Mouse (Mus musculus) cerebellum, postnatal 36 days (tissue): ENCODE data around the gene Zcchc7.
"Not testable (repeated sequence)": the region's sequence is repeated elsewhere in the genome, so short reads cannot be mapped to it uniquely, and the experiment has no call there.

Experiments
- DNase-seq, 2 experiments: peaks; one replicate each; pipeline ENCODE4 v3.0.0; 2021 to 2022; ENCODE audit warnings: mixed read lengths in 2 of 2

Gene Zcchc7

DNA sequence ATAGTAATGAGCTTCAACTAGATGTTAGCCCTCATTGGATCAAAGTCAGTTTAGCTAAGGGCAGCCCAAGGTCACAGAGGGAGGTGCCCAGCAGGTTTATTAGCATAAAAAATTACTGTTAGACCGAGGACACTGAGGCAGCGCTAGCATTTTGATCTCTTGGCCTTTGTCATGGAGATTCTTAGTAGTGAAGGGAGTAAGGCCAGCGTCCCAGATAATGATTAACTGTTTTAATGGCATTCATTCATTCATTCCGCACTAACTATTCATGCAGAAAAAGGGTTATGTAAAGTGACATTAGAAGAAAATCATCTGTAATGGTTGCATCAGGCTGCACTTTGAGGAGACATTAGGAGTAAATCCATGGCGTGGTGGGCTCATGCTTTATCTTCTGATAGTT, 165.2 kb downstream of the Zcchc7 start:
- DNase-seq, result no peak

DNA sequence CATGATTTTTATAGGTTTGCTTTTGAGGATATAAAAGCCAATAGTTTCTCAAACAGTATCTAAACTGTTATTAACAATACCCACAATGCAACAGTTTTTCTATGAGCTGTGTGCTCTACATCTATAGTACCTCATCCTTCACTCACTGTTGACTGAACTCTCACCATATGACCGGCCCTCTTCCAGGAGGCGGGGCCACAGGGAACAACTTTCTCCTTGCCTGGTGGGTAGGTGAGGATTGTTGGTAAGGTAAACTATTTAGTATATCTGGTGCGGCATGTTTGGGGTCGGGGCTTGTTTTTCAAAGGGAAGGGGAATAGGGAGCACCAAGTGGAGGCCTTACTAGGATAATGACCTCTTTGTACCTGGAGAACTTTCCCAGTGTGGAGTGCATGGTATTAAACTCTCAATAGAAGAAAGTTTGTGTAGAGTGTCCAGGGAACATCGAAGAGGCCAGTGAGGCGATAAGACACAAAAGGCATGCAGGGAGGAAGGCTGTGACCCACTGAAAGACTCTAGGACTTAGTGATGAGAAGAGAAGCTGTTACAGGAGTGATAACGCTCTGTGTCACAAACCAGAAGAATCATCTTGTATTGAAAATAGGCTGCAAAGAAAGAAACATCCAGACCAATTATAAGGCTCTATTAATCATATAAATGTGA, 166.9 kb downstream of the Zcchc7 start:
- no peak for DNase-seq

DNA sequence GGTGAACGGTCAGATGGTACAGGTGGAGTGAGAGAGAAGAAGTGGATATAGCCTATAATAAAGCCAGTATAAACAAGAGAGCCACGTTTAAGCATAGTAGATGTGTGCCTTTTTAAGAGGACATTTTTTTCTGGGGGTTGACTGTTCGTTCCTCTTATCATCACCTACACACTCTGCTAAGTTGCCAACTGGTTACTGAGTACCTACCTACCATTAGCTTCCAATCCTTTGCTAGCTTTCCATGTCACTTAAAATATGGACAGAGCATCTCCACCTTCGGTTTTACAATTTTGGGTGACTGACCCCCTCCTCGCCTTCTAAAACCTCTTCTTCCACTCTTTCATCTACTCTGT, 167.4 kb downstream of the Zcchc7 start:
- DNase-seq, result no peak

DNA sequence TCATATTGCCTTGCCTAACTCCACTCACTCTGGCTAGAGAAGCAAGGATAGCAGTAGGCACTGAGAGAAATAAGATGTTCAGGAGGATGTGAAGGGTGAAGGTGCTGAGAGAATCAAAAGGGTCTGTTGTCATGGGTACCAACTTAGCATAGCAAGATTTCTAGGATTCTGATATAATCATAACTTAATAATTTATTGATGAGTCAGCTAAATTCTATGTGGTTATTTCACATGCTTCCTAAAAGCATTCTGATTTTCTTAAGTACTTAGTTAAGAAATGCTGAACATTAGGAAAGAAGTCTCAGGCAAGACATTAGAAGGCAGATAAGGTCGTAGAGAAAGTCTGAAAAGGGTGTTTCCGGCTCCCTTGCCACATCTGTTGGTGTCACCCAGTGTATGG, 172.3 kb downstream of the Zcchc7 start:
- no peak for DNase-seq

DNA sequence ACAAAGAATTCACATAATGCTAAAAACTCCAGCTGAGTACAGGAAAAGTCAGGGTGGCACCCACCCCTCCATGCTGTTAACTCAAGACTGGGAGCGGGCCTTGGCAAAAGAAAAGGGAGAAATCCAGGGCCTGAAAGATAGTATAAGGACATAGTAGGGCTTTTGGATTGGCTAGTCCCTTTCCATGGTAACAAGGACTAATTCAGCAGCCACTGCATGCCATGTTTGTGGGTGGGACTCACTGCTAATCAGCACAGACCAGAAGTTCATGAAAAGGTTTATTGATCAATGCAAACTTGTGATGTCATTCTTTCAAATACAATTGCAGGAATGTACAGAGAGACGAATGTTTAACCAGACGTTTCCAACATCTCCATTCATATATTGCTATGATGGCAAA, 173.1 kb downstream of the Zcchc7 start:
- no peak for DNase-seq

DNA sequence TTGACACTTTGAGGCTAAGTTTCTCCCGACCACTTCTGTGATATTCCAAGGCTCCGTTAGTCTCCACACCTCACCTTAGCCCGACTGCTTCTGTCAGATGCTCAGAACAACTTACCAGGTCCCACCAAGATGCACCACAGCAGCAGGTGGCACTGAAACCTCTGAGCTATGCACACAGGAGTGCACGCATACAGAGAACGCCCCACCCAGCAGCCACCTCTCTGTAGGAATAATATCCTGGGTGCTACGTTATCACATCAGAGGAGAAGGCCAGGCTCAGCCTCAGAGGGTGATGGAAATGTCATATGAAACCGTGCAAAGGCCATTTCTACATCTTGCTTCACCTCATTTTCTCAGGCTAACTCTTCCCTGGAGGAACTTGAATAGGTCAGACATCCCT, 174.7 kb downstream of the Zcchc7 start:
- DNase-seq, result no peak

DNA sequence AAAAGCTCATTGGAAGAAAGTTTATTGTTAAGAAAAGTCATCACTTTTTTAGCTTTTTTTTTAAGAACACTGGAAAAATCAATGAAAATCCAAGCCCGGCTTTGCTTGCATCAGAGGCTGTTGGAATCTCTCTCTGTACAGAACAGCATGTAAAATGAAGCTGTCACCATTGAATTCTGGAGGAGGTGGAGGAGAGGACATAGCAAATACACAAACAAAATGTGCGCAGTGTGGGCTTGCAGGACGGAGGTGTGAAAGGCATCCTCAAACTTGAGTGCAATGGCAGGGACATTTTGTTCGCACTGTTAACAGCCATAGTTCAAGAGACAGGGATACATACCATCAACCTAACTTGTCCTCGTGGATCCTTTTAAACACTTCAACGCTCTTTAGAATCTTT, 176.1 kb downstream of the Zcchc7 start:
- DNase-seq, result no peak

DNA sequence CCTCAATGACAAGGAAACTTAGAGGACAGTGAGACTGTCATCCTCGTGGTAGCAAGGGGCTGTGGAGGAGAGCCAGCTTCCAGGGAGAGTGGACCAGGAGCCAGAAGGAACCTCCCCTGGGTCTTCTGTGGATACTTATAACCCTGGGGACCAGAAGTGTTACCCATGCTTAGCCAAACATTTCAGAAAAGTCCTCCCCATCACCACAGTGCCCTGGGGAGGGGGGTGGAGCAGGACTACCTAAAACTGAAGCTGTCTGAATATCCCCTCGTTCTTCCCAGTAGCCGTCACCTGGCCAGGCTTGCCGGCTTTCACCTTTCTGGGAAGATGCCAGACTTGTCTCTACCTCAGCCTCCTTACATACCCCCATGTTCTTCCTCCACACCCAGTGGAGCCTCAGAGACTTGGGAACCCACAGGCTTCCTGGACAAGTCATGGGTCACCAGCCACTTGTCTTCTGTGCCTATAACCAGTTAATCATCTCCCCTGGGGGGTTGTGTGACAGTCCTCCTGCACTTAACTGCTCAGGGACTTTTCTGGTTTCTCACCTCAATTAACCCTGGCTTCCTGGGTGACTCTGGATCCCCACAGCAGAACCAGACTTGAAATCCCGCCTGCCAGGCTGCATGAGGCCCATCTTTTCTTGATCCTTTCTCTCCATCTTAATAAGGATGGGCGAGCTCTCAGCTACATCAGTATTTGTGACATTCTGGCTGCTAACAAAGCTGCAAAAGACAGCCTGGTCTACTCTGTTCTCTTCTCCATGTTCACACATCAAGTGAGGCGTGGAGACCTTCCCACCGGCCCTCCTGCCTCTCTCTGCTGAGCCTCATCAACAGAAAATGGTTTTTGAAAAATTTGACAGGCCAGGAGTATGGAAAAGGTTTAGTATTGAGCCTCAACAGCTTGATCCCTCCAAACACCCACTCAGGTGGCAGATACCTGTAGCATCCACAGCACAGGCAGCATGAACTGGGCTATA, 183.0 kb downstream of the Zcchc7 start:
- no peak for DNase-seq

DNA sequence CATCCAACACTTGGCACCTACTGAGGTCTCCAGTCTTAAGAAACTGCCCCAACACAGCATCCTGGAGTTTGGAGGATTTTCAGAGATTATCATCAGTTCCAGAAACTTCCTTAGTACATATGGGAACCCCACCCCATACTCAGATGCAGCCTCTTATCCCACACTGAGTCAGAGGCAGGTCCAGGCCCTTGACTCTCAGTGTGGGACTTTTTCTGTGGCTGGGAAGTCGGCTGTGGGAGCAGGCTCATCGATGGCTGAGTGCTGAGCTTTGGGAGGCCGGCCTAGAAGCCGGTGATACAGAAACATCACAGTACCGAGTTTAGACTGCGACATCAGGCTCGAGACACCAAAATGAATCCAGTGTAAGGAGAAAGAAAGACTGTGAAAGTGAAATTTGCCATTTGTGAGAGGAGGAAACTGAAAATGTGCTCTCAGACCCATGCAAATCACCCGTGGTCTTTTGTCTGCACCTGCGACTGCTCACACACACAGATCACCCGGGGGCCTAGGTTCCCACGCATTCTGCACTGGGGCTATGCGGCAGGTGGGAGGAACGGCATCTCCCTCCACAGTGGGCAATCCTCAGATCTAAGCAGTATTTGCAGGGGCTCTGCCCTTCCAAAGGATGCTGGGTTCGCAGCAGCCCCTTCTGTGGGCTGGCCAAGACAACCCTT, 184.0 kb downstream of the Zcchc7 start:
- no peak for DNase-seq

DNA sequence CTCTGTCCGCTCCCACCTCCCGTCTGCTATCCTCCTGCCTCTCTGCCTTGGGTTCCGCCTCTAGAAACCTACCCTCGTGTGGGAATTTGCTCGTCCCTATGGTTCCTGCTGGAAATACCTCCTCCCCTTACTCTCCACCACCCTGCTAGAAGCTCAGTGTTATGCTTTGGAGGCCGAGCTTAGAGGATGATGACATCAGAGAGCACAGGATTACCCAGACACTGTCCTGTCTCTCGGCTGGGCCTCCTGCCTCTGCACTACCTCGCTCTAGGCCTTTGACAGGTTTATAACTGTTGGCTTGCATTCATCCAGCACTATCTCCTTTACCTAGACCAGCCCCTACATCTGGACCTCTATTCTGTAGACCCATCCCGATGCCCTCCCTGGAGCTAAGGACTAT, 184.6 kb downstream of the Zcchc7 start:
- no peak for DNase-seq

DNA sequence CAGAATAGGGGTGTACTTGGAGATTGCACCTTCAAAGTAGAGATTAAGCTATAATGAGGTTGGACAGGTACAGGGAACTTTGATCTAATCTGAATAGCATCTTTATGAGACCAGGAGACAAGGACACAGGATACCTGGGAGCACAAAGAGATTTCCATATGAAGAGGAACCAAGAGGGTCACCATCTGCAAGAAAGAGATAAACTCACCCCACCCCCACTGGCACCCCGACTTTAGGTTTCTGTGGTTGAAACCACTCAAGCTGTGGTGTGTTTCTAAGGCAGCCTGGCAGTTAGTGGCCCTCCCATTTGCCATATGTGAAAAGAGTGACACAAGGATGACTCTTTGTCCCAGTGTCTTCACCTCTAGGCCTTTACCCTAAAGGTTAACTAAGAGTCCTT, 186.6 kb downstream of the Zcchc7 start:
- DNase-seq, result no peak

DNA sequence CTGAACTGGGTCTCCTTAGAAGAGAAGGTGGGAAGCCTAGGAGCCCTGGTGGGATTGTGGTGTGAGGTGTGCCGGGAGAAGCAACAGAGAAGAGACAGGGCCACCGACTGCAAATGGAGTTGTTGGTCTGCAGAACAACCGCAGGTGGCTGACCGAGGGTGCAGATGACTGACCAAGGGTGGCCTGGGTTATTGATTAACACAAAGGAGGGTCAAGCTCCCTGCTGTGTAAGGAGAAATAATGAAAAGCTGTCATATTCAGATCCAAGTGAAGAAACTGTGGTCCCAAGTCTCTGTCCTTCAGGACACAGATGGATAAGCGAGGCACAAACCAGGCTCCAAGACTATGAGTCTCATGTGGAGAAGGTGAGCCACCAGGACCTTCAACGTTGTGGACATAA, 187.8 kb downstream of the Zcchc7 start:
- no peak for DNase-seq

DNA sequence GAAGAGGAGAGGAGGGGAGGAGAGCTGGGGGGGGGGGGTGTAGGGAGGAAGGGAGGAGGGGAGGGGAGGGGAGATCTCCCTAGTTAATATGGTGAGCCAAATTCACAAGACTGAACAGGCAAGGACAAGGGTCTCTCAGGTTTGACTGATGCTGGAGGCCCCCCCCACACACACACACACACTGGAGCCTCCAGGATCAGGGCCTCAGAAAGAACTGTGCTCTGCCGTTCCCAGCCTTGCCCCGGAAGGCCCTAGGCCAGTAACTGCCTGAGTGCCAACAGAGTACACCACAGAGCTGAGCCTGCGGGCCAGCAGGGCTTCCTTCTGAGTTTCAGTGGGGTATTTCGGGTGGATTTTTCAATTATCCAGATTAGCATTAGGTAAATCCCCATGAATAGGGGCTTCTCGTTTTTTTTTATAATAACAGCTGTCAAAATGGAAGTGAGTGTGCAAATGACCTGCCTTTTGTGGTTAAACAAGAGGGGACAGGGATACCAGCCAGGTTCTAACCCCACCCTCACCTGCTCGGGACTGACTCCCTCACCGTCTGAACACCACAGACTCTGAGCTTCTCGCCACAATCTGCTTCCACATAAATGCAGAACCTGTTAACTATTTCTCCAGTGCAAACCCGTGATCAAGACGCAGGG, 188.9 kb downstream of the Zcchc7 start:
- no peak for DNase-seq

DNA sequence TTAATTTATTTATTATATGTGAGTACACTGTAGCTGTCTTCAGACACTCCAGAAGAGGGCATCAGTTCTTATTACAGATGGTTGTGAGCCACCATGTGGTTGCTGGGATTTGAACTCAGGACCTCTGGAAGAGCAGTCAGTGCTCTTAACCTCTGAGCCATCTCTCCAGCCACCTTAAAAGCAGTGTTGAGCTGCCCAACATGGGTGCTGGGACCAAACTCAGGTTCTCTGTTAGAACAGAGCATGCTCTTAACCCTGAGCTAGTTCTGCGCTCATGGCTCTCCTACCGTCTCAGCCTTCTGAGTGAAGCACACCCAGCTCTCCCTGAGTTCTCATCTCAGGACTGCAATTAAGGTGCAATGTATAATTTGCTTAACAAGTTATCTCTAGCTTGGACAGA, 190.4 kb downstream of the Zcchc7 start:
- DNase-seq, result not testable (repeated sequence)

DNA sequence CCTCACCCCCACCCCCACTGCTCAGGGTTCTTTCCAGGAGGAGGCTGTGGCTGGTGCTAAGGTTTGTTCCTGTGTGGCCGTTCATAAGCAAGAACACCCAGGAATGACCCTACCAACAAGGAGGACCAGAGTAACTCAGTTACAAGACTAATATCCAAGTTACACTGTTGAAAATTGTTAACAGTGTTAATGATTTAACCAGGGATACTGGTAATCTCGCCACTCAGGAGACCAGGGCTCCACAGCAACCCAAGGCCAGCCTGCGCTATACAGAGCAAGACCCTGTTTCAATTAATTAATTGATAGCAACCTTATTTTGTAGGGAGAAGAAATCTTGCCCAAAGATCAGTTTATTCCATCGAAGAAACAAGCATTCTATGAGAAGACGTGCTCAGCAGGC, 191.8 kb downstream of the Zcchc7 start:
- no peak for DNase-seq

DNA sequence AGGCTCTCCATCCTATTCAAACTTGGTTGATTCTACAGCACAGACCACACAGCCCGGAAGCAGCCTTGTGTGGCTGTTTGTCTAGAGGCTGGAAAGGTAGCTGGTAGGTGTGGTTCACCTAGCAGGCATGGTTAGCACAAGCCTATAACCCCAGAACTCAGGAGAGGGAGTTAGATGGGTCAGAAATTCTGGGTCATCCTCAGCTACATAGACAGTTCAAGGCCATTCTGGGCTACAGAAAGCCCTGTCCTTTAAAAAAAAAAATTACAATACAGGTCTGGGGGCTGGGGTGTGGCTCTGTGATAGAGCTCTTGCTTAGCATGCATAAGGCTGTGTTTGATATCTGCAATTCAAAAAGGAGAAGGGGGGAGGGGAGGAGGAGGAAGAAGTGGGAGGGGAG, 192.6 kb downstream of the Zcchc7 start:
- DNase-seq, result no peak

DNA sequence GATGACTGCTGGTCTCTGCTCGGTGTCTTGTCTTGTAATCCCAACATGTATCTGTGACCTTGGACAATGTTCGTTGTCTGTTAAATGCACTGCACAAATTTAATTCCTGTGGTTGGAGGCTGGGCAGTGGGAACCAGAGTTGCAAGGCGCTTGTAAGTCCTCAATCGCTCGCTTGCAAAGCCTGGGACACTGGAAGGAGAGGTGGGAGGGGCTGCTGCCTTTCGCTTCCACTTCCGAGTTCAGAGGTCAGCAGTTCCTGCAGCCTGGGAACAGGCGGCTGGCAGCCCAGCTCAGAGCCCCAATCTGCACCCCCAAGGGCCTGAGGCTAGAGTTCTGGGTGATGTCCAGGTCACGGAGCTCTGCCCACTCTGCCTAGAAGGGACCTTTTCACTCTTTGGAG, 197.4 kb downstream of the Zcchc7 start:
- no peak for DNase-seq

DNA sequence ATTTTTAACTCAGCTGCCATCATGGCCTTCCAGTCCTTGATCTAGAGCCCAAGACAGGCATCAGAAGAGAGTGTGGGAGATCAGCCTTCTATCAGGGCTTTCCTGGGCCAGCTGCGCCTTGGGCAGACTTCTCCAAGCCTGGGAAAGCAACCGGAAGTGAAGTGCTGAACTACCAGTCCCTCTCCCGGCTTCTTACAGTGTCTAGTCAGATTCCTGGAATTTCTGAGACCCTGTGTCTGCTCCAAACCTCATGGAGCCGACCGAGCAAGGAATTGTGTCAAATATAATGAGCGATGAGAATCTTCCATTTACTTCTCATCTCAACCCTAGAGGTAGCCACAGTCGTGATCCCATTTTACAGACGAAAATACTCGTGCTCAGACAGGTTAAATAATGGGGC, 203.1 kb downstream of the Zcchc7 start:
- DNase-seq, result no peak

DNA sequence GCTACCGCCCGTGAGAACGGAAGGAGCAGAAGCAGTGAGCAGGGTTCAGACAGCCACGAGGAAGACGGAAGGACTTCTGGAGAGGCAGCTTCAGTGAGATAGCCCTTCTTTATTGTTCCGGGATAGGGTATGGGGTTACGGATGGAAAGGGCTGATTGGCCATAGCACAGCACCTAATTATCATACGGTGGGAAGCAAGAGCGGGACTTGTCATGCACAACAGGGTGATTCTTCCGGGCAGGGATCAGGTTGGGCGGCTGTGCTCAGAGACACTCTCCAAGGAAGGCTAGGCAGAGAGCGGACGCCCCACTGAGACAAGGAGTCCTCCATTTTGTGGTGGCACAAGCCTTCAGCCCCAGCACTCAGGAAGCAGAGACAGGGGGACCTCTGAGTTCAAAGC, 203.5 kb downstream of the Zcchc7 start:
- no peak for DNase-seq

DNA sequence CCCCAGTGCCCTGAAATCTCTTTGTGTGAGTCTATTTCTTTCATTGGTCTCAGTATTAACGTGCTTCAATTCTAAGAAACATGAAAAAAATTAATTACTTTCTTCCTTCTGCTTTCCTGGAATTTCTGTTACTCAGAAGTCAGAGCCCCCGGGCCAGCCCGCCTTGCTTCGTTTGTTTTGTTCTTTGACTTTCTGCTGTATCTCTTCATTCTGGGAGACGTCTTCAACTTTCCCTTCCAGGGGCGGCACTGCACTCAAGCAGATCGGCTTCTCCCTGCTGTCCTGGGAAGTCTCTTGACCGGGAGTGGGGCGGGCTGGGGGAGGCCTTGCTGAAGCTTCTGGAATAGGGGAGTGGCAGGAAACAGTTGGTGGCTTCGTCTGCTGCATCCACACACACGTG, 207.5 kb downstream of the Zcchc7 start:
- no peak for DNase-seq

DNA sequence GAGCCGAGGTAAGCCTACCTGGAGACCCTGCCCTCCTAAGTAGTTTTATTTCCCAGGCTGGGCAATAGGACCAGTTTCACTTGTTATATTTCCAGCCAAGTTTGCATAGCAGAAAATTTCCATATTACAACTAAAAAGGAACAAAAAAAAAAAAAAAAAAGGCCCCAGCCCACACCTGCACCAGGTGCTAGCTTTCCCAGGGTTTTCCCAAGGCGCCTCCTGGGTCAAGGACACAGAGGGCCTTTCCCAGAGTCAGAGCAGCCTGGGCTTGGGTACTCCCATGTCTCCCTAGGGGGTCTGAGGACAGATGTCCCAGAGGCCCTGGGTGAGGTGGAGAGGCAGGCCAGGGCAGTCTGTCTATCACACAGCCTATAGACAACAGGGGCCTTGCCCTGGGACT, 209.5 kb downstream of the Zcchc7 start:
- DNase-seq, result no peak

DNA sequence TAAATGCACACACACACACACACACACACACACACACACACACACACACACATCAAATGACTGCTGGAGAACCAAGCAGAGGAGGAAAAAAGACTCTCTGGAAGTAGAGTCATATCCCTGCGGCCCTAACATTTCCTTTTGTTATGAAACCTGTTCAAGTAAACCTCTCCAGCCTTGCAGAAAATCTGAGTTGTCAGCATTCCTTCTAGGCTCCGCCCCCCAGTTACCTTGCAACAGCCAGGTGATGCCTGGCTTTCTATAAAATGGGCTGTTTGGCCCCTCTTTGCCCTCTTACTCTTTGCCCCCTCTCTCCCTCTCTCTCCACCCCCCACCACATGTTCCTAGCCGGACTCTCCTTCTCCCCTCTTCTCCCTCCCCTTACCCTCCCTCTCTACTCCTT, 210.1 kb downstream of the Zcchc7 start:
- DNase-seq, result no peak

DNA sequence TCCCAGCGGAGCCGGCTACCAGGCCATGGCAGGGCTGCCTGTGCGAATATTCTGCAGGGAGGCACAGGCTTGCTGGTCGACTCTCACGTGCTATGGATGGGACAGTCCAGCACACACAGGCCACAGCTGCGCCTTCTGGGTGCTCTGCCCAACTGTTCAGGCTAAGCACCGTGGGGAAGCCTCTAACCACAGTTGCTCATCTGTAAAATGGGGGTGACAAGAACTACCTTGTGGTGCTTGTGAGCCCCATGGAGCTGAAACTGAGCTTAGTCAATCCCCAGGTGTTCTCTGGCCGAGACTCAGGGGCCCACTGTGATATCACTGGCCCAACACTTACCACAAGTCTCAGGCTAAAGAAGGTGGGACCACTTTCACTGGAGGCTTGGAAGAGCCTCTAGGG, 211.7 kb downstream of the Zcchc7 start:
- no peak for DNase-seq
